Mouse (Mus musculus): ENCODE data around the gene Prr15l.

DNA sequence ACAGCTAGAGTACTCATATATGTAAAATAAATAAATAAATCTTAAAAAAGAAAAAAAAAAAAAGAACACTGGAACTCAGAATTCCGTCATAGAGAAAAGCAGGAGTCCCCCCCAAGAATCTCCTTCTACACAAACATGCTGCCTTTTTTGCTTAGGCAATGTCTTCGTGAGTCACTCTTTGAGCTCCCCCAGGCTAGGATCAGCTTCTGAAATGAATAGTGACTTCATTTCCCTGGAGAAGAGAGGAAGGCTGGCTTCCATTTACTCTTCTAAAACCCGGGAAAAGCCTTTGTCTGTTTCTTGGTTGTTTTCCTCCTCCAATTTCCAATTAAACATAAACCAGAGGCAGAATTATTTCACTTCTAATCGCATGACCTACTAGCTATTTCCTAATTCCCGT lies 45.0 kb downstream of the Prr15l start:
- no peak for TF ChIP-seq CTCF (IDR thresholded peaks at IDR 0.05; ENCODE audit: insufficient read depth, low read depth, low read length)
- TF ChIP-seq POLR2A (IDR thresholded peaks at IDR 0.05; ENCODE audit: insufficient read depth, low read depth, low read length), result no peak

Measured in olfactory bulb, adult 2 months (tissue).